Mouse (Mus musculus) heart, embryonic 16.5 days (tissue): ENCODE data around the gene Mfsd12. TPM values are rescaled to one million over a fixed set of nuclear protein-coding genes. Genes with fewer than 3 reads are reported as not detected.
A peak's percentile ranks its signal among the peaks of the same experiment; 100 is the strongest.

Source experiments
- ATAC-seq: fragments of 200-750 bp; cut with Nextera tagmentation; replicated peaks from 2 replicates; pipeline ENCODE4 v1.8.0; 2017; ENCODE audit warnings: moderate number of reproducible peaks; ENCODE audit not compliant: insufficient read depth, low FRiP score; ENCODE audit errors: extremely low read depth
- H3K27ac ChIP-seq: fragments of 300-500 bp; sonication (generic); 2 replicates; pipeline ENCODE4 v1.5.1; 2014; ENCODE audit warnings: mild to moderate bottlenecking, low read length, control low read depth, moderate library complexity
- H3K27me3 ChIP-seq: fragments of 300-500 bp; sonication (generic); 2 replicates; pipeline ENCODE4 v1.6.1; 2014; ENCODE audit warnings: low read length, mixed read lengths; ENCODE audit not compliant: control insufficient read depth, insufficient read depth
- H3K36me3 ChIP-seq: fragments of 300-500 bp; sonication (generic); 2 replicates; pipeline ENCODE4 v1.6.1; 2014; ENCODE audit not compliant: control insufficient read depth, insufficient read depth
- H3K4me1 ChIP-seq: fragments of 300-500 bp; sonication (generic); 2 replicates; pipeline ENCODE4 v1.6.1; 2014; ENCODE audit warnings: low read length, mixed read lengths; ENCODE audit not compliant: control insufficient read depth, insufficient read depth
- H3K4me2 ChIP-seq: fragments of 300-500 bp; sonication (generic); 2 replicates; pipeline ENCODE4 v1.6.1; 2014; ENCODE audit warnings: low read depth, mild to moderate bottlenecking, control low read depth, low read length
- H3K4me3 ChIP-seq: fragments of 300-500 bp; sonication (generic); 2 replicates; pipeline ENCODE4 v1.5.1; 2014; ENCODE audit warnings: mild to moderate bottlenecking, control low read depth, low read length
- H3K9ac ChIP-seq: fragments of 300-500 bp; sonication (generic); 2 replicates; pipeline ENCODE4 v1.6.1; 2014; ENCODE audit warnings: low read length, control low read depth
- H3K9me3 ChIP-seq: fragments of 300-500 bp; sonication (generic); replicated peaks from 2 replicates; pipeline ENCODE4 v1.6.1; 2016; ENCODE audit warnings: low read length; ENCODE audit not compliant: control insufficient read depth
- WGBS: fragments of 180-500 bp; shearing (Covaris S2); extraction: QIAGEN DNeasy Blood & Tissue Kit; methylation state at CpG from one replicate; pipeline ENCODE4 v1.1.7; 2014; 5-methylcytosine and 5-hydroxymethylcytosine counted together
- polyA plus RNA-seq: library from polyadenylated mRNA; unstranded; fragments of >200 nt; fragmentation: Nextera tagmentation; extraction: Ambion mirVana; gene quantifications from 2 replicates; pipeline ENCODE4 v1.2.1, GENCODE M21; 2015

The Mfsd12 gene
- polyA plus RNA-seq, 1 experiment from 2014 or later: 16.5 TPM

GRCm38 (mm10) chr10:81319330-81319699 is 38.0 kb upstream of the Mfsd12 start:
- Histone ChIP-seq H3K9me3 (no peaks in the 10 kb centered on the region), H3K4me3 (peak overlapping the region; percentile 63), H3K9ac (peak overlapping the region; percentile 76), H3K4me1 (peaks cover 24% of the 10 kb centered on the region), H3K4me2 (peak overlapping the region; percentile 76), H3K27ac (peak overlapping the region; percentile 92; the same call in 1 of the 2 replicates), H3K27me3 (no peaks in the 10 kb centered on the region), H3K36me3 (peaks cover 31% of the 10 kb centered on the region)
- ATAC-seq: no peak
- 37% methylated on average over 8 of the region's 8 CpGs for WGBS

GRCm38 (mm10) chr10:81319741-81320549 is 37.3 kb upstream of the Mfsd12 start:
- Histone ChIP-seq H3K4me2 (peak overlapping the region; percentile 76), H3K4me3 (peak overlapping the region; percentile 63), H3K36me3 (peaks cover 32% of the 10 kb centered on the region), H3K27me3 (no peaks in the 10 kb centered on the region), H3K4me1 (peaks cover 24% of the 10 kb centered on the region), H3K27ac (peak overlapping the region; percentile 92), H3K9ac (peak overlapping the region; percentile 76), H3K9me3 (no peaks in the 10 kb centered on the region)
- WGBS: 1% methylated on average over 38 of the region's 38 CpGs
- ATAC-seq: no peak

GRCm38 (mm10) chr10:81320550-81321347 is 36.5 kb upstream of the Mfsd12 start, which contains the start of gene Cactin:
TSS of gene Cactin (plus strand) at chr10:81321103.
- Histone ChIP-seq H3K36me3 (peaks cover 32% of the 10 kb centered on the region), H3K9ac (peak within 1 kb of the TSS; percentile 94), H3K4me1 (peaks cover 24% of the 10 kb centered on the region), H3K27me3 (no peaks in the 10 kb centered on the region), H3K4me2 (peak within 1 kb of the TSS; percentile 91), H3K4me3 (peak within 1 kb of the TSS; percentile 90), H3K27ac (peak within 1 kb of the TSS; percentile 93), H3K9me3 (no peaks in the 10 kb centered on the region)
- peak; percentile 93 for ATAC-seq
- WGBS: under 1% methylated on average over 68 of the region's 68 CpGs

- peaks cover 37% of the 10 kb centered on the region for H3K36me3 ChIP-seq
- WGBS: 2% methylated on average over 20 of the region's 20 CpGs
These were observed 35.9 kb upstream of the Mfsd12 start for GRCm38 (mm10) chr10:81321436-81321835.

GRCm38 (mm10) chr10:81322444-81322843 is 34.8 kb upstream of the Mfsd12 start:
- no peak for ATAC-seq
- H3K27ac ChIP-seq: no peak overlapping the region
- H3K4me1 ChIP-seq: peaks cover 23% of the 10 kb centered on the region
- H3K9ac ChIP-seq: no peak overlapping the region
- no peak overlapping the region for H3K4me3 ChIP-seq
- H3K9me3 ChIP-seq: no peaks in the 10 kb centered on the region
- 93% methylated on average over 27 of the region's 27 CpGs for WGBS
- no peaks in the 10 kb centered on the region for H3K27me3 ChIP-seq
- no peak overlapping the region for H3K4me2 ChIP-seq
- H3K36me3 ChIP-seq: peaks cover 43% of the 10 kb centered on the region

More at GRCm38 (mm10) chr10:81321436-81321835, 35.9 kb upstream of the Mfsd12 start:
- Histone ChIP-seq H3K4me2 (peak overlapping the region; percentile 91), H3K27me3 (no peaks in the 10 kb centered on the region), H3K9ac (peak overlapping the region; percentile 94), H3K27ac (peak overlapping the region; percentile 93), H3K4me3 (peak overlapping the region; percentile 90), H3K4me1 (peaks cover 26% of the 10 kb centered on the region), H3K9me3 (no peaks in the 10 kb centered on the region)
- ATAC-seq: no peak

GRCm38 (mm10) chr10:81323141-81323775 is 34.0 kb upstream of the Mfsd12 start:
- H3K9ac ChIP-seq: no peak overlapping the region
- H3K4me1 ChIP-seq: peaks cover 28% of the 10 kb centered on the region
- no peak overlapping the region for H3K27ac ChIP-seq
- ATAC-seq: no peak
- no peak overlapping the region for H3K4me3 ChIP-seq
- no peaks in the 10 kb centered on the region for H3K27me3 ChIP-seq
- WGBS: 91% methylated on average over 23 of the region's 23 CpGs
- H3K36me3 ChIP-seq: peaks cover 43% of the 10 kb centered on the region
- H3K9me3 ChIP-seq: no peaks in the 10 kb centered on the region
- H3K4me2 ChIP-seq: no peak overlapping the region

- no peak overlapping the region for H3K27ac ChIP-seq
- no peaks in the 10 kb centered on the region for H3K27me3 ChIP-seq
- H3K4me3 ChIP-seq: no peak overlapping the region
- no peak for ATAC-seq
- peaks cover 43% of the 10 kb centered on the region for H3K36me3 ChIP-seq
- WGBS: 92% methylated on average over 18 of the region's 18 CpGs
- no peak overlapping the region for H3K4me2 ChIP-seq
- no peaks in the 10 kb centered on the region for H3K9me3 ChIP-seq
- no peak overlapping the region for H3K9ac ChIP-seq
- H3K4me1 ChIP-seq: peaks cover 35% of the 10 kb centered on the region
These were observed 33.3 kb upstream of the Mfsd12 start for GRCm38 (mm10) chr10:81323791-81324530.

- Histone ChIP-seq H3K4me2 (no peak overlapping the region), H3K27me3 (no peaks in the 10 kb centered on the region), H3K4me3 (no peak overlapping the region), H3K4me1 (peaks cover 39% of the 10 kb centered on the region), H3K9ac (no peak overlapping the region), H3K9me3 (no peaks in the 10 kb centered on the region), H3K27ac (no peak overlapping the region), H3K36me3 (peaks cover 43% of the 10 kb centered on the region)
- WGBS: 94% methylated on average over 21 of the region's 21 CpGs
- no peak for ATAC-seq
These were observed 32.1 kb upstream of the Mfsd12 start for GRCm38 (mm10) chr10:81325176-81325575.
